Mouse (Mus musculus) cortical plate, adult 2 months (tissue): Measurements from ENCODE around the gene Jpt1.

ENCODE experiments used
- CTCF ChIP-seq: fragments of 200-500 bp; IDR thresholded peaks from 2 replicates; pipeline ENCODE4 v1.5.1; 2011; ENCODE audit warnings: mild to moderate bottlenecking, control low read depth, low read length; ENCODE audit not compliant: insufficient read depth; ENCODE audit errors: extremely low read depth
- POLR2A ChIP-seq: fragments of 200-500 bp; IDR thresholded peaks from 2 replicates; pipeline ENCODE4 v1.6.1; 2011; ENCODE audit warnings: mild to moderate bottlenecking, low read length, control low read depth; ENCODE audit not compliant: insufficient read depth; ENCODE audit errors: extremely low read depth

GRCm38 (mm10) chr11:115514238-115514663 lies at the start of gene Jpt1:
- TF ChIP-seq POLR2A (peak; percentile 100), CTCF (no peak)
